In the genomic region with DNA sequence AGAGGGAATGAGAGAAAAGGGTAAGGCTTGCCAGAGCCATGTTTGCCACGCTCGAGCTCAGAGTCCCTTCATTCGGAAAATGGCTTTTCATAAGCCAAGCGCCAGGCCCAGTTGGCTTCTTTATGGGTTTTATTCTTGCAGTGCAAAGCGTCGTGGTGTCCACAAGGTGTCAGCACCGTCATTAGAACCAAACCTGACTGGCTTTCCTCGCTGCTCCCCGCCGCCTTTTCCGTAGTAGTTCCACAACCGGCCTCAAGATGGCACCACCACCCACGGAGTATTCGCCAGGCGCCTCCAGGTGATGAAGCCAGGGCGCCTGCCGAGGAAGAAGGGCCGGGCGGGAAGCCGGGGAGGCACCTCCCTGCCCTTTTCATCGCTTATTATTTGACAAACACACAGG, we compare ENCODE assay signal across 9 mouse cellular contexts. TPM values are rescaled to one million over a fixed set of nuclear protein-coding genes. Genes with fewer than 3 reads are reported as not detected.
DNase-seq lines count a peak whose midpoint lies in the region; ATAC-seq and TF ChIP-seq lines count a peak whose summit lies in the region.
"Had no signal": no experiment of that assay in that cellular context is flagged by ENCODE, and none has a peak within 500 bp of the region (broad histone marks: within the 10 kb centered on the region; RNA-seq: fewer than 3 reads in every experiment).

No protein-coding gene starts in this region.

- TF ChIP-seq POLR2A in CH12.LX (IDR thresholded peaks at IDR 0.05; ENCODE audit: low read depth, low read length), result no peak
- TF ChIP-seq POLR2A in testis, adult 2 months (IDR thresholded peaks at IDR 0.05; ENCODE audit: control insufficient read depth, low read depth, low read length), result no peak

- TF ChIP-seq RAD21 in CH12.LX (IDR thresholded peaks at IDR 0.05; ENCODE audit: low read depth, low read length), result peak; percentile 98

- H3K79me2 ChIP-seq in CH12.LX (replicated peaks; ENCODE audit: control insufficient read depth, extremely low read depth, insufficient read depth, poor library complexity, severe bottlenecking), result no peaks in the 10 kb centered on the region

- dilution Hi-C loops in CH12.LX (cut with MboI; ENCODE audit: extremely low pct_ligation_motif_present, extremely low pct_unique_long_range_greater_than_20kb, low sequenced_read_pairs), result no loop called here

- H3K4me2 ChIP-seq in CH12.LX (ENCODE audit: insufficient read depth, low read depth, poor library complexity, severe bottlenecking), result peak overlapping the region; percentile 31; the same call in 1 of the 2 replicates
- H3K4me2 ChIP-seq in heart, embryonic 14.5 days (ENCODE audit: low read length), result 0 out of 2 replicates have a peak overlapping the region, but pooled peaks have one; percentile 23
- no peak overlapping the region for H3K4me2 ChIP-seq in liver, embryonic 16.5 days (ENCODE audit: low read depth, low read length)
- no peak overlapping the region for H3K4me2 ChIP-seq in neural tube, embryonic 14.5 days (ENCODE audit: low read depth, low read length)
- H3K4me2 ChIP-seq: midbrain, embryonic 12.5 days had no signal

- TF ChIP-seq EP300 in CH12.LX (IDR thresholded peaks at IDR 0.05; ENCODE audit: low read length), result no peak

- H3K27ac ChIP-seq in CH12.LX (ENCODE audit: insufficient read depth, low read depth), result no peak overlapping the region
- no peak overlapping the region for H3K27ac ChIP-seq in forebrain, embryonic 10.5 days
- H3K27ac ChIP-seq in heart, embryonic 14.5 days (replicated peaks in 1 of 2; ENCODE audit: control insufficient read depth in 1 of 2, insufficient read depth in 1 of 2, low read depth in 2 of 2, low read length in 2 of 2), result no peak overlapping the region
- H3K27ac ChIP-seq in liver, embryonic 16.5 days (ENCODE audit: low read length), result no peak overlapping the region
- no peak overlapping the region for H3K27ac ChIP-seq in neural tube, embryonic 14.5 days (ENCODE audit: low read depth, low read length)
- no peak overlapping the region for H3K27ac ChIP-seq in testis, adult 2 months (ENCODE audit: control insufficient read depth, insufficient read depth, low read depth, low read length)
- H3K27ac ChIP-seq: midbrain, embryonic 12.5 days had no signal

- no peak overlapping the region for H3K9ac ChIP-seq in CH12.LX (ENCODE audit: insufficient read depth, low read depth)
- peak overlapping the region; percentile 21; the same call in 1 of the 2 replicates for H3K9ac ChIP-seq in heart, embryonic 14.5 days (ENCODE audit: low read length)
- no peak overlapping the region for H3K9ac ChIP-seq in liver, embryonic 16.5 days (ENCODE audit: low read depth, low read length)
- no peak overlapping the region for H3K9ac ChIP-seq in neural tube, embryonic 14.5 days (replicated peaks; ENCODE audit: low read depth, low read length)
- H3K9ac ChIP-seq: midbrain, embryonic 12.5 days had no signal

- H3K4me1 ChIP-seq in CH12.LX (ENCODE audit: control insufficient read depth in 1 of 2, insufficient read depth in 2 of 2), result peaks cover 5 to 23% of the 10 kb centered on the region in 2 experiments
- peaks cover 38% of the 10 kb centered on the region for H3K4me1 ChIP-seq in forebrain, embryonic 10.5 days
- H3K4me1 ChIP-seq in heart, embryonic 14.5 days (ENCODE audit: control insufficient read depth in 2 of 2, insufficient read depth in 2 of 2, low read length in 2 of 2), result peaks cover 3 to 20% of the 10 kb centered on the region in 2 experiments; a peak in 3 of 4 replicates
- H3K4me1 ChIP-seq in liver, embryonic 16.5 days (ENCODE audit: control insufficient read depth, low read depth, low read length), result peaks cover 3% of the 10 kb centered on the region
- peaks cover 4% of the 10 kb centered on the region; the same call in 1 of the 2 replicates for H3K4me1 ChIP-seq in neural tube, embryonic 14.5 days (ENCODE audit: control insufficient read depth, insufficient read depth, low read length)
- peaks cover 12% of the 10 kb centered on the region for H3K4me1 ChIP-seq in testis, adult 2 months (ENCODE audit: control insufficient read depth, insufficient read depth, low read length)

- in situ Hi-C loops in CH12.LX (cut with MboI; ENCODE audit: low pct_ligation_motif_present, low pct_unique_long_range_greater_than_20kb, low sequenced_read_pairs), result loop anchor here (5.0 kb wide), 2 partner anchors 279 to 399 kb away; no protein-coding TSS in a partner anchor

- peaks cover 28% of the 10 kb centered on the region for H3K9me3 ChIP-seq in CH12.LX (replicated peaks; ENCODE audit: low read length)
- H3K9me3 ChIP-seq in forebrain, embryonic 10.5 days, result no peaks in the 10 kb centered on the region
- 0 out of 2 replicates have a peak, but pooled peaks cover 4% of the 10 kb centered on the region for H3K9me3 ChIP-seq in heart, embryonic 14.5 days (ENCODE audit: control insufficient read depth, low read length)
- H3K9me3 ChIP-seq in liver, embryonic 16.5 days (replicated peaks; ENCODE audit: control insufficient read depth, low read length), result no peaks in the 10 kb centered on the region
- H3K9me3 ChIP-seq in neural tube, embryonic 14.5 days (ENCODE audit: control insufficient read depth, low read length), result no peaks in the 10 kb centered on the region
- H3K9me3 ChIP-seq: midbrain, embryonic 12.5 days had no signal

- H3K36me3 ChIP-seq in CH12.LX (replicated peaks in 1 of 2; ENCODE audit: control insufficient read depth in 1 of 2, insufficient read depth in 1 of 2, low read length in 1 of 2), result no peaks in the 10 kb centered on the region
- no peaks in the 10 kb centered on the region for H3K36me3 ChIP-seq in forebrain, embryonic 10.5 days (replicated peaks)
- H3K36me3 ChIP-seq in heart, embryonic 14.5 days (ENCODE audit: control insufficient read depth, insufficient read depth, low read length), result no peaks in the 10 kb centered on the region; the same call in 1 of the 2 replicates
- no peaks in the 10 kb centered on the region for H3K36me3 ChIP-seq in liver, embryonic 16.5 days (ENCODE audit: control insufficient read depth, insufficient read depth)
- no peaks in the 10 kb centered on the region for H3K36me3 ChIP-seq in neural tube, embryonic 14.5 days (ENCODE audit: control insufficient read depth, insufficient read depth, low read length)
- no peaks in the 10 kb centered on the region for H3K36me3 ChIP-seq in testis, adult 2 months (ENCODE audit: control insufficient read depth, insufficient read depth, low read length)
- H3K36me3 ChIP-seq: midbrain, embryonic 12.5 days had no signal

- DNase-seq in CH12.LX (ENCODE audit: extremely low read depth), result peak; percentile 91
- DNase-seq in c-Kit-negative CD71-positive TER-119-positive erythroid progenitor cells, embryonic 14.5 days (ENCODE audit: low read depth, low spot score), result peak; percentile 62
- DNase-seq in forebrain, embryonic 10.5 days (ENCODE audit: extremely low spot score, low spot score), result peak; percentile 95
- peak; percentile 88 for DNase-seq in large intestine, adult 2 months (ENCODE audit: low read depth, low spot score)

- H3K27me3 ChIP-seq in CH12.LX (replicated peaks), result peaks cover 6% of the 10 kb centered on the region
- peaks cover 91% of the 10 kb centered on the region for H3K27me3 ChIP-seq in forebrain, embryonic 10.5 days (ENCODE audit: poor library complexity, severe bottlenecking)
- peaks cover 46% of the 10 kb centered on the region for H3K27me3 ChIP-seq in heart, embryonic 14.5 days (ENCODE audit: control insufficient read depth, insufficient read depth, low read length)
- H3K27me3 ChIP-seq in liver, embryonic 16.5 days (ENCODE audit: control insufficient read depth, insufficient read depth, low read depth, low read length), result peaks cover 50% of the 10 kb centered on the region
- peaks cover 44% of the 10 kb centered on the region for H3K27me3 ChIP-seq in neural tube, embryonic 14.5 days (ENCODE audit: control insufficient read depth, insufficient read depth, low read length)
- H3K27me3 ChIP-seq in testis, adult 2 months (ENCODE audit: control insufficient read depth, insufficient read depth, low read length), result peaks cover 6% of the 10 kb centered on the region

- H3K4me3 ChIP-seq in CH12.LX (replicated peaks in 1 of 3; ENCODE audit: low read depth in 2 of 3, low read length in 2 of 3, poor library complexity in 1 of 3), result no peak overlapping the region
- H3K4me3 ChIP-seq in forebrain, embryonic 10.5 days, result no peak overlapping the region
- no peak overlapping the region for H3K4me3 ChIP-seq in heart, embryonic 14.5 days (ENCODE audit: control insufficient read depth in 1 of 2, insufficient read depth in 1 of 2, low read depth in 1 of 2, low read length in 2 of 2)
- no peak overlapping the region for H3K4me3 ChIP-seq in liver, embryonic 16.5 days (ENCODE audit: low read depth, low read length)
- no peak overlapping the region for H3K4me3 ChIP-seq in neural tube, embryonic 14.5 days (ENCODE audit: low read depth, low read length)
- H3K4me3 ChIP-seq in testis, adult 2 months (ENCODE audit: control insufficient read depth, low read depth, low read length), result no peak overlapping the region
- H3K4me3 ChIP-seq: midbrain, embryonic 12.5 days had no signal

- 2% methylated on average over 21 of the region's 21 CpGs for whole genome bisulfite sequencing in forebrain, embryonic 10.5 days
- WGBS in heart, embryonic 14.5 days, result 2% methylated on average over 21 of the region's 21 CpGs
- under 1% methylated on average over 21 of the region's 21 CpGs for WGBS in large intestine, adult 2 months
- WGBS in liver, embryonic 16.5 days (ENCODE audit: insufficient replicate concordance), result under 1% methylated on average over 21 of the region's 21 CpGs
- 1% methylated on average over 21 of the region's 21 CpGs for WGBS in neural tube, embryonic 14.5 days

- peak; percentile 82 to 99 for TF ChIP-seq CTCF in CH12.LX (conservative IDR thresholded peaks at IDR 0.05 in 1 of 2, IDR thresholded peaks at IDR 0.05 in 1 of 2; ENCODE audit: low read depth in 2 of 2, low read length in 2 of 2)
- peak; percentile 91 for TF ChIP-seq CTCF in testis, adult 2 months (IDR thresholded peaks at IDR 0.05; ENCODE audit: control insufficient read depth, insufficient read depth, insufficient replicate concordance, low read depth, low read length)

- no peak; the same call in 1 of the 2 replicates for ATAC-seq in heart, embryonic 14.5 days (ENCODE audit: insufficient number of reproducible peaks, insufficient read depth, low FRiP score, low read depth)
- peak; percentile 38 for ATAC-seq in liver, embryonic 16.5 days (ENCODE audit: low read depth)
- ATAC-seq in neural tube, embryonic 14.5 days (ENCODE audit: low read depth), result peak; percentile 30

RNA-seq across cellular contexts. Expression of gene Foxc2, which starts 2.7 kb away (rescaled TPM):
- not detected in 2 replicates for total RNA-seq in CH12.LX (2012; rRNA removed)
- not detected in 2 replicates for total RNA-seq in CH12.LX (2014; rRNA removed)
- polyA plus RNA-seq in CH12.LX (2012; ENCODE audit: insufficient read length, low read depth), result not detected in 2 replicates
- 4.6 and 6.1 TPM in 2 replicates for polyA plus RNA-seq in forebrain, embryonic 10.5 days (2016; fragmentation: Nextera tagmentation; extraction: Ambion mirVana)
- 5.9 and 6.4 TPM in 2 replicates for polyA plus RNA-seq in heart, embryonic 14.5 days (2014; fragmentation: Nextera tagmentation; extraction: Ambion mirVana)
- polyA plus RNA-seq in large intestine, adult 2 months (2012; rRNA removed), result 0.16 TPM in 2 replicates
- 0.04 and 0.08 TPM in 2 replicates for polyA plus RNA-seq in liver, embryonic 16.5 days (2015; fragmentation: Nextera tagmentation; extraction: Ambion mirVana)
- 0.16 and 3.3 TPM in 2 replicates for polyA plus RNA-seq in neural tube, embryonic 14.5 days (2014; fragmentation: Nextera tagmentation; extraction: Ambion mirVana)
- polyA plus RNA-seq in testis, adult 2 months (2012; rRNA removed), result 0.20 and 0.22 TPM in 2 replicates

RNA-seq across cellular contexts. Expression of gene Mthfsd, which starts 5.1 kb away (rescaled TPM):
- total RNA-seq in CH12.LX (2012; rRNA removed), result 34.7 and 36.4 TPM in 2 replicates
- 30.1 and 30.7 TPM in 2 replicates for total RNA-seq in CH12.LX (2014; rRNA removed)
- 23.1 and 27.1 TPM in 2 replicates for polyA plus RNA-seq in CH12.LX (2012; ENCODE audit: insufficient read length, low read depth)
- polyA plus RNA-seq in forebrain, embryonic 10.5 days (2016; fragmentation: Nextera tagmentation; extraction: Ambion mirVana), result 69.1 and 69.5 TPM in 2 replicates
- 37.4 and 41.1 TPM in 2 replicates for polyA plus RNA-seq in heart, embryonic 14.5 days (2014; fragmentation: Nextera tagmentation; extraction: Ambion mirVana)
- 39.6 and 44.1 TPM in 2 replicates for polyA plus RNA-seq in large intestine, adult 2 months (2012; rRNA removed)
- polyA plus RNA-seq in liver, embryonic 16.5 days (2015; fragmentation: Nextera tagmentation; extraction: Ambion mirVana), result 15.6 and 17.0 TPM in 2 replicates
- polyA plus RNA-seq in neural tube, embryonic 14.5 days (2014; fragmentation: Nextera tagmentation; extraction: Ambion mirVana), result 43.3 and 53.4 TPM in 2 replicates
- polyA plus RNA-seq in testis, adult 2 months (2012; rRNA removed), result 70.3 and 73.6 TPM in 2 replicates

RNA-seq across cellular contexts. Expression of gene Foxl1, which starts 14.5 kb away (rescaled TPM):
- 0.04 TPM in 1 of 2 replicates, not detected in the other for total RNA-seq in CH12.LX (2012; rRNA removed)
- not detected in 2 replicates for total RNA-seq in CH12.LX (2014; rRNA removed)
- polyA plus RNA-seq in CH12.LX (2012; ENCODE audit: insufficient read length, low read depth), result not detected in 2 replicates
- 0.76 and 0.79 TPM in 2 replicates for polyA plus RNA-seq in forebrain, embryonic 10.5 days (2016; fragmentation: Nextera tagmentation; extraction: Ambion mirVana)
- 0.16 and 0.32 TPM in 2 replicates for polyA plus RNA-seq in heart, embryonic 14.5 days (2014; fragmentation: Nextera tagmentation; extraction: Ambion mirVana)
- polyA plus RNA-seq in large intestine, adult 2 months (2012; rRNA removed), result 1.4 and 2.7 TPM in 2 replicates
- 0.07 TPM in 1 of 2 replicates, not detected in the other for polyA plus RNA-seq in liver, embryonic 16.5 days (2015; fragmentation: Nextera tagmentation; extraction: Ambion mirVana)
- polyA plus RNA-seq in neural tube, embryonic 14.5 days (2014; fragmentation: Nextera tagmentation; extraction: Ambion mirVana), result 0.09 TPM in 1 of 2 replicates, not detected in the other
- polyA plus RNA-seq in testis, adult 2 months (2012; rRNA removed), result not detected in 2 replicates

RNA-seq across cellular contexts. Expression of gene Foxf1, which starts 29.1 kb away (rescaled TPM):
- total RNA-seq in CH12.LX (2012; rRNA removed) (not detected in 2 replicates), CH12.LX (2014; rRNA removed) (not detected in 2 replicates)
- polyA plus RNA-seq in CH12.LX (2012; ENCODE audit: insufficient read length, low read depth), result not detected in 2 replicates
- polyA plus RNA-seq in forebrain, embryonic 10.5 days (2016; fragmentation: Nextera tagmentation; extraction: Ambion mirVana), result 2.5 and 2.9 TPM in 2 replicates
- 0.80 TPM in 1 of 2 replicates, not detected in the other for polyA plus RNA-seq in heart, embryonic 14.5 days (2014; fragmentation: Nextera tagmentation; extraction: Ambion mirVana)
- 16.6 and 26.7 TPM in 2 replicates for polyA plus RNA-seq in large intestine, adult 2 months (2012; rRNA removed)
- 2.6 and 2.7 TPM in 2 replicates for polyA plus RNA-seq in liver, embryonic 16.5 days (2015; fragmentation: Nextera tagmentation; extraction: Ambion mirVana)
- polyA plus RNA-seq in neural tube, embryonic 14.5 days (2014; fragmentation: Nextera tagmentation; extraction: Ambion mirVana), result 0.16 and 1.3 TPM in 2 replicates
- polyA plus RNA-seq in testis, adult 2 months (2012; rRNA removed), result 0.98 and 1.1 TPM in 2 replicates

Comparison
In these comparisons a context has a peak if more than half of its experiments do, and no peak if none do; other contexts are left out.
1. H3K4me2 ChIP-seq: peak in CH12.LX (single experiment) and heart, embryonic 14.5 days (single experiment); none in liver, embryonic 16.5 days (single experiment) and neural tube, embryonic 14.5 days (single experiment).
2. Peak in every context shown above with its lines, with median percentiles within 50 percentile points of each other: DNase-seq.